Comparison of ENCODE assay signal across 8 mouse cellular contexts in genomic region chr13:54687575-54688424, GRCm38 (mm10). TPM values are rescaled to one million over a fixed set of nuclear protein-coding genes. Genes with fewer than 3 reads are reported as not detected.
DNase-seq lines count a peak whose midpoint lies in the region; ATAC-seq lines count a peak whose summit lies in the region.

No protein-coding gene starts in this region.

- peak overlapping the region; percentile 99 for H3K4me3 ChIP-seq in hindbrain, embryonic 14.5 days (replicated peaks; ENCODE audit: low read length)

- peak overlapping the region; percentile 98 for H3K27ac ChIP-seq in hindbrain, embryonic 14.5 days

- H3K36me3 ChIP-seq in hindbrain, embryonic 14.5 days (replicated peaks; ENCODE audit: control insufficient read depth, insufficient read depth): peaks cover 16% of the 10 kb centered on the region

- WGBS in hindbrain, embryonic 14.5 days: under 1% methylated on average over 82 of the region's 82 CpGs

- peak; percentile 90 for ATAC-seq in hindbrain, embryonic 14.5 days (ENCODE audit: low FRiP score)

- peak overlapping the region; percentile 99 for H3K9ac ChIP-seq in hindbrain, embryonic 14.5 days

- H3K27me3 ChIP-seq in hindbrain, embryonic 14.5 days (ENCODE audit: control insufficient read depth, insufficient read depth, low read length): no peaks in the 10 kb centered on the region

- DNase-seq in R1 (ENCODE audit: low read depth, low spot score): peak; percentile 100
- DNase-seq in cerebellum, postnatal 25 days: peak; percentile 99
- DNase-seq in frontal cortex, postnatal 25 days (ENCODE audit: low spot score in 2 of 2): peak; percentile 90 to 95
- DNase-seq in hindbrain, embryonic 14.5 days (ENCODE audit: low spot score): peak; percentile 98
- DNase-seq in left cerebral cortex, adult 11 months (ENCODE audit: low spot score): peak; percentile 96
- DNase-seq in lung, postnatal 4 days: peak; percentile 98 to 99
- DNase-seq in retina, postnatal 7 days (ENCODE audit: low read depth, low spot score): peak; percentile 95
- DNase-seq in urinary bladder, adult 2 months (ENCODE audit: low spot score): peak; percentile 93

- peak overlapping the region; percentile 94 for H3K4me2 ChIP-seq in hindbrain, embryonic 14.5 days (replicated peaks)

- H3K9me3 ChIP-seq in hindbrain, embryonic 14.5 days (ENCODE audit: control insufficient read depth, low read length): no peaks in the 10 kb centered on the region

- H3K4me1 ChIP-seq in hindbrain, embryonic 14.5 days (replicated peaks; ENCODE audit: control insufficient read depth, insufficient read depth, low read length): peaks cover 40% of the 10 kb centered on the region

RNA-seq across cellular contexts. Expression of gene Rnf44, which starts 5.9 kb away (rescaled TPM):
- polyA plus RNA-seq in hindbrain, embryonic 14.5 days (2014; fragmentation: Nextera tagmentation; extraction: Ambion mirVana): 75.9 and 80.7 TPM in 2 replicates
- polyA plus RNA-seq in urinary bladder, adult 2 months (2012; rRNA removed): 69.3 and 86.5 TPM in 2 replicates

RNA-seq across cellular contexts. Expression of gene Cdhr2, which starts 13.5 kb away (rescaled TPM):
- polyA plus RNA-seq in hindbrain, embryonic 14.5 days (2014; fragmentation: Nextera tagmentation; extraction: Ambion mirVana): 0.14 and 0.16 TPM in 2 replicates
- 0.03 TPM in 2 replicates for polyA plus RNA-seq in urinary bladder, adult 2 months (2012; rRNA removed)

Comparison
In these comparisons a context has a peak if more than half of its experiments do, and no peak if none do; other contexts are left out.
1. Peak in every context shown above with its lines: DNase-seq, ATAC-seq, H3K4me3 ChIP-seq and H3K27ac ChIP-seq.